Mouse (Mus musculus): ENCODE results near the gene Tnfaip6.

- TF ChIP-seq POLR2A (IDR thresholded peaks at IDR 0.05; ENCODE audit: low read depth, low read length), result no peak
- no peak for TF ChIP-seq CTCF (IDR thresholded peaks at IDR 0.05; ENCODE audit: borderline replicate concordance, insufficient read depth, low read length)
Measured at GRCm38 (mm10) chr2:52006380-52006779, 31.4 kb upstream of the Tnfaip6 start.

Measured in embryonic fibroblast, embryonic 13.5 days (primary cell).